Mouse (Mus musculus) kidney, adult 2 months (tissue): ENCODE measurements around the gene Qars. TPM values are rescaled to one million over a fixed set of nuclear protein-coding genes. Genes with fewer than 3 reads are reported as not detected.

Source experiments
- DNase-seq: peaks from one replicate; pipeline ENCODE4 v3.0.0; 2021
- H3K27ac ChIP-seq: fragments of 200-500 bp; 2 replicates; pipeline ENCODE4 v1.5.1; 2012; ENCODE audit warnings: low read depth, low read length, control low read depth, inconsistent platforms; ENCODE audit not compliant: insufficient read depth
- H3K27me3 ChIP-seq: fragments of 200-500 bp; replicated peaks from 2 replicates; pipeline ENCODE4 v1.6.1; 2012; ENCODE audit warnings: mild to moderate bottlenecking, moderate library complexity, low read length, inconsistent platforms; ENCODE audit not compliant: control insufficient read depth, insufficient read depth
- H3K36me3 ChIP-seq: fragments of 200-500 bp; 2 replicates; pipeline ENCODE4 v1.6.1; 2012; ENCODE audit warnings: mild to moderate bottlenecking, moderate library complexity, low read length, inconsistent platforms; ENCODE audit not compliant: control insufficient read depth, insufficient read depth
- H3K4me1 ChIP-seq: fragments of 200-500 bp; 2 replicates; pipeline ENCODE4 v1.6.1; 2011; ENCODE audit warnings: low read length; ENCODE audit not compliant: control insufficient read depth, insufficient read depth
- H3K4me3 ChIP-seq: fragments of 200-500 bp; 2 replicates; pipeline ENCODE4 v1.5.1; 2011; ENCODE audit warnings: mild to moderate bottlenecking, low read depth, low read length, control low read depth; ENCODE audit not compliant: insufficient read depth
- CTCF ChIP-seq: fragments of 200-500 bp; conservative IDR thresholded peaks from 2 replicates; pipeline ENCODE4 v1.5.1; 2011; ENCODE audit warnings: low read depth, mild to moderate bottlenecking, control low read depth, low read length, moderate library complexity, mixed read lengths; ENCODE audit not compliant: insufficient read depth, insufficient read length
- POLR2A ChIP-seq: fragments of 200-500 bp; IDR thresholded peaks from one replicate; pipeline ENCODE4 v1.6.1; 2011; ENCODE audit warnings: low read depth, low read length, control low read depth
- WGBS: fragments of 180-500 bp; shearing (Covaris S2); methylation state at CpG from one replicate; pipeline ENCODE4 v1.1.7; 2018; 5-methylcytosine and 5-hydroxymethylcytosine counted together
- polyA plus RNA-seq: library from polyadenylated mRNA; depleted of rRNA; stranded (reverse); fragments of >200 nt; gene quantifications from 2 replicates; pipeline ENCODE4 v1.2.3, GENCODE M21; 2012

The Qars gene
- polyA plus RNA-seq, 1 experiment = 175 TPM

DNA sequence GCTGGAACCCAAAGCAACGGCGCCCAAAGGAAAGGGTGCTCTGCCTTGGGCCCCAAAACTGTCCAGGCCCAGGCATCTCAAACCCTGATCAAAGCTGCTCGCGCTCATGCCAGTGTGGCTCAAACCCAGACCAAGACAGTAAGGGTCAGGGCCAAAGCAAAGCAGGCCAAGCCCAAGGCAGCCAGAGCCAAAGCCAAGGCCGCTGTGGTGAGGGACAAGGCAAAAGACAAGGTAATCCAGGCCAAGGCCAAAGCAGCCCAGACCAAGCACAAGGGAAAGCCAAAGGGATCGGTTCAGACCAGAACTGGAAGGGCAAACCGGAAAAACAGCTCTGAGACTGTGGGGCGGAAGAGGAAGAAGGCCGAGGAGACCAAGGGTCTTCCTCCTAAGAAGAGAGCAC, 43.8 kb upstream of the Qars start:
- Histone ChIP-seq H3K27ac (no peak overlapping the region), H3K4me1 (peaks cover 9% of the 10 kb centered on the region; the same call in 1 of the 2 replicates), H3K36me3 (no peaks in the 10 kb centered on the region), H3K27me3 (no peaks in the 10 kb centered on the region), H3K4me3 (no peak overlapping the region)
- DNase-seq = no peak
- WGBS = 95% methylated on average over 9 of the region's 9 CpGs
- TF ChIP-seq POLR2A = no peak
- TF ChIP-seq CTCF = no peak

GRCm38 (mm10) chr9:108466219-108466618, 41.3 kb upstream of the Qars start:
- Histone ChIP-seq H3K36me3 (no peaks in the 10 kb centered on the region), H3K4me1 (peaks cover 6% of the 10 kb centered on the region; the same call in 1 of the 2 replicates), H3K4me3 (no peak overlapping the region), H3K27me3 (no peaks in the 10 kb centered on the region), H3K27ac (no peak overlapping the region)
- TF ChIP-seq CTCF = no peak
- no peak for TF ChIP-seq POLR2A
- no peak for DNase-seq
- 97% methylated on average over 2 of the region's 2 CpGs for WGBS

- H3K4me3 ChIP-seq = no peak overlapping the region
- no peaks in the 10 kb centered on the region for H3K4me1 ChIP-seq
- DNase-seq = no peak
- no peaks in the 10 kb centered on the region for H3K36me3 ChIP-seq
- WGBS = 43% methylated on average over 5 of the region's 5 CpGs
- TF ChIP-seq POLR2A (no peak), CTCF (no peak)
- H3K27ac ChIP-seq = no peak overlapping the region
- H3K27me3 ChIP-seq = no peaks in the 10 kb centered on the region
Measured at GRCm38 (mm10) chr9:108469430-108469829, 38.1 kb upstream of the Qars start.

DNA sequence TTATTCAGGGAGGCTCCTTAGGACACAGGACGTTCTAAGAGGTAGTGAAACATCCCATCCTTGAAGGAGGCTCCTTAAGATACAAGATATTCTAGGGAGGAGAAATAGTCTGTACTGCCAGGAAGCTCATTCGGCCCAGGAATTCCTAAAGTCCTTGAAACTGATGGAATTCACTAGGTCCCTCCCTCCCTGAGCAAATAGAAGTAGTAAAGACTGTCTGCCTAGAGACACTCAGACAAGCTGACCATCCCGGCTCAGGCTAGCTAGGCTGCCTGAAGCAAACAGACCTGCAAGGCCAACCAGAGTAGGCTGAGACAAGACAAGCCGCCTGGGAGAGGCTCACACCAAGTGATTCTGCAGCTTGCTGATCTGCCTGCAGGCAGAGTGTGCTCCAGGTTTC, 37.7 kb upstream of the Qars start:
- Histone ChIP-seq H3K4me1 (no peaks in the 10 kb centered on the region), H3K27ac (no peak overlapping the region), H3K4me3 (no peak overlapping the region), H3K27me3 (no peaks in the 10 kb centered on the region), H3K36me3 (no peaks in the 10 kb centered on the region)
- no peak for TF ChIP-seq POLR2A
- no peak for TF ChIP-seq CTCF
- WGBS = 51% methylated on average over 4 of the region's 4 CpGs
- no peak for DNase-seq

DNA sequence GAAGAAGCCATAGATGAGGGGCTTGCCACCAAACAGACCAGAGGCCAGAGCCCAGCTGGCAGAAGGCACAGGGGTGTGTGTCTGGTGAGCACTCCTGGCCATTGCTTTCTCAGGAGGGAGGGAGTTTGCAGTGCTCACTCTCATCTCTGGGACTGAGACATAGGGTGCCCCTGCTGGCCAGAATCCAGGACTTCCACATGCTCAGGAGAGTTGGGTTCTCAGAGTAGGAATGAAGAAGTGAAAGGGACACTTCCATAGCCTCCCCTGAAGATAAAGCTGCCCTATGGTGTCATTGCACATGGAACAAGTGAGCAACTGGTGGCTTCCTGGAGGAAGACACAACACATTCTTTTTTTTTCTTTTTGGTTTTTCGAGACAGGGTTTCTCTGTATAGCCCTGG, 33.0 kb upstream of the Qars start:
- H3K4me1 ChIP-seq = 0 out of 2 replicates have a peak, but pooled peaks cover 6% of the 10 kb centered on the region
- no peak overlapping the region for H3K27ac ChIP-seq
- no peaks in the 10 kb centered on the region for H3K36me3 ChIP-seq
- H3K27me3 ChIP-seq = no peaks in the 10 kb centered on the region
- no peak for TF ChIP-seq POLR2A
- no peak for TF ChIP-seq CTCF
- H3K4me3 ChIP-seq = no peak overlapping the region
- DNase-seq = no peak
- WGBS = 47% methylated on average over 1 of the region's 1 CpGs

DNA sequence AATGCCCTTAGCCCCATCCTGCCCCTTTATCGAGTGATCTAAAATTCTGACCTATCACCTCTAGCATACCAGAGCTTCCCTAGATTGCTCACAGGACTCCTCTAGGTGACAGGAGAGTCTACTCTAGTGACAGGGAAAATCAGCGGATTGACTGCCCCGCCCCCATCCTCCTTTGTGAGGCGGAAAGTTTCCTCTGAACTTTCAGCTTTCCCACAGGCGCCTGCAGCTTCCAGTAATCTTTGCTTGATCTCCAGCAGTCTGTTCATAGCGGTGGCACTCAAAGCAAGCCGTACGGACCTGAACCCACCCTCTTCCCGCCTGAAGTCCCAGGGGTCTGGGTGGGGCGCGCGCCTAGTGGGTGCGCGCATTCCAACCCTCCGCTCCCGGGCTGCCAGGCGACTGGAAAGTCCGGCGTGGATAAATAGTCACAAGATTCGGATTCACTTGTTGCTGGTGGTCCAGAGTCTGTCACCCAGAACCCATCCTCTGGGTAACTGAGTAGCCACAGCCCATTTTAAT, 28.8 kb upstream of the Qars start:
- no peaks in the 10 kb centered on the region for H3K27me3 ChIP-seq
- H3K27ac ChIP-seq = peak overlapping the region; percentile 52
- TF ChIP-seq POLR2A (no peak), CTCF (no peak)
- H3K4me3 ChIP-seq = peak overlapping the region; percentile 49
- DNase-seq = peak; percentile 91
- under 1% methylated on average over 20 of the region's 20 CpGs for WGBS
- H3K4me1 ChIP-seq = 0 out of 2 replicates have a peak, but pooled peaks cover 6% of the 10 kb centered on the region
- no peaks in the 10 kb centered on the region for H3K36me3 ChIP-seq

- WGBS = 25% methylated on average over 11 of the region's 11 CpGs
- Histone ChIP-seq H3K4me1 (0 out of 2 replicates have a peak, but pooled peaks cover 6% of the 10 kb centered on the region), H3K4me3 (peak overlapping the region; percentile 49), H3K27me3 (no peaks in the 10 kb centered on the region), H3K27ac (peak overlapping the region; percentile 52), H3K36me3 (no peaks in the 10 kb centered on the region)
- DNase-seq = no peak
- TF ChIP-seq POLR2A = no peak
- no peak for TF ChIP-seq CTCF
Measured at GRCm38 (mm10) chr9:108479241-108479640, 28.3 kb upstream of the Qars start.
